Mouse (Mus musculus) liver, embryonic 15.5 days (tissue): ENCODE data around the gene Kcng4. TPM values are rescaled to one million over a fixed set of nuclear protein-coding genes. Genes with fewer than 3 reads are reported as not detected.

ENCODE experiments used
- ATAC-seq: fragments of 200-750 bp; cut with Nextera tagmentation; 2 replicates; pipeline ENCODE4 v1.8.0; 2017; ENCODE audit warnings: moderate number of reproducible peaks, mild to moderate bottlenecking, moderate library complexity; ENCODE audit not compliant: insufficient read depth
- H3K27ac ChIP-seq: fragments of 300-500 bp; sonication (generic); replicated peaks from 2 replicates; pipeline ENCODE4 v1.5.1; 2015; ENCODE audit warnings: mild to moderate bottlenecking, inconsistent platforms
- H3K27me3 ChIP-seq: fragments of 300-500 bp; sonication (generic); 2 replicates; pipeline ENCODE4 v1.6.1; 2015; ENCODE audit warnings: mild to moderate bottlenecking, inconsistent platforms
- H3K36me3 ChIP-seq: fragments of 300-500 bp; sonication (generic); replicated peaks from 2 replicates; pipeline ENCODE4 v1.6.1; 2015; ENCODE audit warnings: moderate library complexity, mild to moderate bottlenecking, inconsistent platforms
- H3K4me1 ChIP-seq: fragments of 300-500 bp; sonication (generic); replicated peaks from 2 replicates; pipeline ENCODE4 v1.6.1; 2015; ENCODE audit warnings: inconsistent platforms
- H3K4me2 ChIP-seq: fragments of 300-500 bp; sonication (generic); 2 replicates; pipeline ENCODE4 v1.6.1; 2015; ENCODE audit warnings: moderate library complexity, mild to moderate bottlenecking, inconsistent platforms
- H3K4me3 ChIP-seq: fragments of 300-500 bp; sonication (generic); replicated peaks from 2 replicates; pipeline ENCODE4 v1.5.1; 2015; ENCODE audit warnings: mild to moderate bottlenecking, inconsistent platforms
- H3K9ac ChIP-seq: fragments of 300-500 bp; sonication (generic); 2 replicates; pipeline ENCODE4 v1.6.1; 2015; ENCODE audit warnings: moderate library complexity, mild to moderate bottlenecking, inconsistent platforms
- H3K9me3 ChIP-seq: fragments of 300-500 bp; sonication (generic); replicated peaks from 2 replicates; pipeline ENCODE4 v1.6.1; 2016; ENCODE audit warnings: inconsistent platforms
- WGBS: fragments of 180-500 bp; shearing (Covaris S2); methylation state at CpG from one replicate; pipeline ENCODE4 v1.1.7; 2015; ENCODE audit warnings: mixed read lengths; ENCODE audit not compliant: insufficient replicate concordance; 5-methylcytosine and 5-hydroxymethylcytosine counted together
- polyA plus RNA-seq: library from polyadenylated mRNA; unstranded; fragments of >200 nt; fragmentation: Nextera tagmentation; extraction: Ambion mirVana; gene quantifications from 2 replicates; pipeline ENCODE4 v1.2.1, GENCODE M21; 2015

Kcng4 gene
- polyA plus RNA-seq, 1 experiment from 2014 or later, result not detected

GRCm38 (mm10) chr8:119627199-119627598 is 8.3 kb downstream of the Kcng4 start:
- Histone ChIP-seq H3K4me3 (no peak overlapping the region), H3K27me3 (peaks cover 10% of the 10 kb centered on the region), H3K9ac (no peak overlapping the region), H3K4me2 (no peak overlapping the region), H3K4me1 (peaks cover 8% of the 10 kb centered on the region), H3K9me3 (no peaks in the 10 kb centered on the region), H3K27ac (no peak overlapping the region), H3K36me3 (no peaks in the 10 kb centered on the region)
- WGBS, result 39% methylated on average over 7 of the region's 7 CpGs
- ATAC-seq, result peak; percentile 51; the same call in 1 of the 2 replicates

- Histone ChIP-seq H3K9ac (no peak overlapping the region), H3K27ac (no peak overlapping the region), H3K36me3 (no peaks in the 10 kb centered on the region), H3K4me2 (no peak overlapping the region), H3K9me3 (no peaks in the 10 kb centered on the region), H3K4me3 (no peak overlapping the region), H3K27me3 (peaks cover 2% of the 10 kb centered on the region; the same call in 1 of the 2 replicates), H3K4me1 (peaks cover 8% of the 10 kb centered on the region)
- 75% methylated on average over 22 of the region's 22 CpGs for WGBS
- no peak for ATAC-seq
Measured at GRCm38 (mm10) chr8:119625788-119626187, 9.7 kb downstream of the Kcng4 start.

DNA sequence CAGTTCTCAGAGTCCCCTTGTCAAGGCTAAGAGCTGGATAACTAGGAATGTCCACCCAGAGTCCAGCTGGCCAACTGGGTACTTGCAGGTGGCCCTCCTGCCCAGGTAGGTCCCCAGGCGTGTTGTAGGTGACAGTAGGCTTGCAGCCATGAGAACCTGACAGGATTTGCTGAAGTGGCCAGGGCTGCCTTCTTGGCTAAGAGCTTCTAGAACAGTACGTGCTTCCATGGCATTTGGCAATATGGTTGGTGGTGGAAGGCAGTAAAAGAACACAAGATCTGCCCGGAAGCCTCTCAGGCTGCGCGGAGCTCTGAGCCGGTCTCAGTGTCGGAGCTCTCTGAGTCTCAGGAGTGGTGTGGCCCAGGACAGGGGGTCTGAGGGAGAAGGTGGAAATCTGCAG is 10.6 kb downstream of the Kcng4 start:
- no peaks in the 10 kb centered on the region for H3K27me3 ChIP-seq
- no peak overlapping the region for H3K4me3 ChIP-seq
- 78% methylated on average over 7 of the region's 7 CpGs for WGBS
- no peak for ATAC-seq
- H3K36me3 ChIP-seq, result no peaks in the 10 kb centered on the region
- no peak overlapping the region for H3K27ac ChIP-seq
- no peak overlapping the region for H3K4me2 ChIP-seq
- H3K4me1 ChIP-seq, result peaks cover 8% of the 10 kb centered on the region
- no peaks in the 10 kb centered on the region for H3K9me3 ChIP-seq
- no peak overlapping the region for H3K9ac ChIP-seq

- Histone ChIP-seq H3K4me3 (no peak overlapping the region), H3K4me2 (no peak overlapping the region), H3K9ac (no peak overlapping the region), H3K27me3 (no peaks in the 10 kb centered on the region), H3K27ac (no peak overlapping the region), H3K9me3 (no peaks in the 10 kb centered on the region), H3K36me3 (no peaks in the 10 kb centered on the region), H3K4me1 (peaks cover 8% of the 10 kb centered on the region)
- 60% methylated on average over 1 of the region's 1 CpGs for WGBS
- ATAC-seq, result no peak
Measured at GRCm38 (mm10) chr8:119623744-119624143, 11.7 kb downstream of the Kcng4 start.

- WGBS, result 65% methylated on average over 8 of the region's 8 CpGs
- H3K4me1 ChIP-seq, result peaks cover 8% of the 10 kb centered on the region
Measured at GRCm38 (mm10) chr8:119623061-119623460, 12.4 kb downstream of the Kcng4 start.

DNA sequence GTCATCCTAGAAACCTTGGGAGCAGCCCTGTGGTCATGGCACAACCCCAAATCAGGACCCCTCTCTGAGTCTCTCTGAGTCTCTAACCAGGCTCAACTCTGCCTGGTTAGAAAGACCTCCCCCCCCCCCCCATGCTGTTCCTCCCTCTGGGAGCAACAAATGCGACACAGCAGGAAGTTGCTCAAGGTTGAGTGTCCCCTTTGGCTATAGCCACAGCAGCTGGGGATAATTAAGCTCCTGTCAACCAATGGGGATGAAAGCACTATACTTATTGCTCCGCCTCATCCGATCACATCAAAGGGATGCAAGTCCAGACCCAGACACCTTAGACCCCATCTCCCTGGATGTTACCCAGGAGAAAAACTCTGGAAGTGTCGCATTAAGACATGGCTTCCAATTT is 12.9 kb downstream of the Kcng4 start:
- no peak for ATAC-seq
- Histone ChIP-seq H3K9ac (no peak overlapping the region), H3K4me2 (no peak overlapping the region), H3K27me3 (no peaks in the 10 kb centered on the region), H3K4me3 (no peak overlapping the region), H3K9me3 (no peaks in the 10 kb centered on the region), H3K4me1 (peaks cover 6% of the 10 kb centered on the region), H3K27ac (no peak overlapping the region), H3K36me3 (no peaks in the 10 kb centered on the region)
- 49% methylated on average over 4 of the region's 4 CpGs for WGBS

More at GRCm38 (mm10) chr8:119623061-119623460, 12.4 kb downstream of the Kcng4 start:
- Histone ChIP-seq H3K4me2 (no peak overlapping the region), H3K36me3 (no peaks in the 10 kb centered on the region), H3K27ac (no peak overlapping the region), H3K4me3 (no peak overlapping the region), H3K27me3 (no peaks in the 10 kb centered on the region), H3K9ac (no peak overlapping the region), H3K9me3 (no peaks in the 10 kb centered on the region)
- ATAC-seq, result no peak

GRCm38 (mm10) chr8:119620848-119621465 is 14.5 kb downstream of the Kcng4 start:
- no peaks in the 10 kb centered on the region for H3K9me3 ChIP-seq
- no peaks in the 10 kb centered on the region for H3K36me3 ChIP-seq
- H3K4me3 ChIP-seq, result no peak overlapping the region
- WGBS, result 65% methylated on average over 14 of the region's 14 CpGs
- H3K9ac ChIP-seq, result no peak overlapping the region
- H3K4me2 ChIP-seq, result no peak overlapping the region
- ATAC-seq, result no peak
- no peak overlapping the region for H3K27ac ChIP-seq
- 0 out of 2 replicates have a peak, but pooled peaks cover 5% of the 10 kb centered on the region for H3K27me3 ChIP-seq
- H3K4me1 ChIP-seq, result no peaks in the 10 kb centered on the region

- no peak for ATAC-seq
- H3K4me1 ChIP-seq, result no peaks in the 10 kb centered on the region
- WGBS, result 59% methylated on average over 6 of the region's 6 CpGs
- H3K4me2 ChIP-seq, result no peak overlapping the region
- H3K27me3 ChIP-seq, result 0 out of 2 replicates have a peak, but pooled peaks cover 5% of the 10 kb centered on the region
- H3K36me3 ChIP-seq, result no peaks in the 10 kb centered on the region
- H3K9me3 ChIP-seq, result no peaks in the 10 kb centered on the region
- no peak overlapping the region for H3K27ac ChIP-seq
- H3K4me3 ChIP-seq, result no peak overlapping the region
- no peak overlapping the region for H3K9ac ChIP-seq
Measured at GRCm38 (mm10) chr8:119620116-119620840, 15.2 kb downstream of the Kcng4 start.

GRCm38 (mm10) chr8:119618887-119619286 is 16.6 kb downstream of the Kcng4 start:
- WGBS, result 49% methylated on average over 5 of the region's 5 CpGs
- Histone ChIP-seq H3K9ac (no peak overlapping the region), H3K4me3 (no peak overlapping the region), H3K36me3 (no peaks in the 10 kb centered on the region), H3K27me3 (0 out of 2 replicates have a peak, but pooled peaks cover 5% of the 10 kb centered on the region), H3K27ac (no peak overlapping the region), H3K9me3 (no peaks in the 10 kb centered on the region), H3K4me2 (no peak overlapping the region), H3K4me1 (no peaks in the 10 kb centered on the region)
- no peak for ATAC-seq

DNA sequence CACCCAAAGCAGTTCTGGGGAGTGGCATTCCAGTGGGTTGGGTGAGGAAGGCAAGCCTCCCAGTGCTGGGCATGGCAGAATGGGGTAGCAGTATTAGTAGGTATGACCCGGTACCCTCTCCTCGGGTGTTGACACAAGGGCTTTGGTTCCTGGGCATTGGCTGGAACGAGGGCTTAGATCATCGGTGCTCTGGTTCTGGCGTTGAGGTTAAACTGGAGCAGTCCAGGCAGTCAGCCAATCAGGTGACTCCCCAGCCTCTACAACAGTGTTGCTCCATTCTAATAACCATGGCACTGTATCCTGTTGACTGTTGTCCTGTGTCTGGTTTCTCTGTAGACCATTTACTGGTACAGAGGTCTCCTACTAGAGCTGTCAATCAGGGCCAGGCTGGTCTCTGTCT is 17.9 kb downstream of the Kcng4 start:
- Histone ChIP-seq H3K27ac (no peak overlapping the region), H3K36me3 (no peaks in the 10 kb centered on the region), H3K27me3 (0 out of 2 replicates have a peak, but pooled peaks cover 5% of the 10 kb centered on the region), H3K9ac (no peak overlapping the region), H3K9me3 (no peaks in the 10 kb centered on the region), H3K4me2 (no peak overlapping the region), H3K4me3 (no peak overlapping the region), H3K4me1 (no peaks in the 10 kb centered on the region)
- 66% methylated on average over 5 of the region's 5 CpGs for WGBS
- ATAC-seq, result no peak

- H3K4me1 ChIP-seq, result no peaks in the 10 kb centered on the region
- 0 out of 2 replicates have a peak, but pooled peaks cover 5% of the 10 kb centered on the region for H3K27me3 ChIP-seq
- H3K27ac ChIP-seq, result no peak overlapping the region
- H3K4me2 ChIP-seq, result no peak overlapping the region
- H3K36me3 ChIP-seq, result no peaks in the 10 kb centered on the region
- no peak overlapping the region for H3K4me3 ChIP-seq
- no peaks in the 10 kb centered on the region for H3K9me3 ChIP-seq
- 71% methylated on average over 4 of the region's 4 CpGs for WGBS
- H3K9ac ChIP-seq, result no peak overlapping the region
- no peak for ATAC-seq
Measured at GRCm38 (mm10) chr8:119616811-119617210, 18.7 kb downstream of the Kcng4 start.
